Mouse (Mus musculus): Measurements from ENCODE around the gene Selenos.

DNA sequence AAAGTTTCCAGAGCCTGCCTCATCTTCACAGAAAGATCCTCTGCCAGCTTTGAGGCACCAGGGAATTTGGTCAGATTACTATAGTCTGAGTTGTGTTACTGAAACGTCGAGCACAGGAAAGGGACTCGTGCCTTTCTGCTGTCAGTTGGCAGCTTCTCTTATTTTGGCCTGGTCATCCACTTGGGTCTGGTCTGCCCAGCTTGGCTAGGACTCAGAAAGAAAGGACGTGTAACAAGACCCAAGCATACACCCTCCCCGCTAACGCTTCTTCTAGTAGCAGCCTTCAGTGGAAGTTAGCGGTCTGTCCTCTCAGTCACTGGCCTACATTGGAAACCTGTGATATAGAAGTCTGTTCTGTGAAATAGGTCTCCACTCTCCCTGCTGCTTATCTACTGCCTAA lies 5.1 kb downstream of the Selenos start:
- TF ChIP-seq POLR2A (IDR thresholded peaks at IDR 0.05; ENCODE audit: control insufficient read depth, extremely low read depth, insufficient read depth, low read length, poor library complexity): no peak
- TF ChIP-seq CTCF (IDR thresholded peaks at IDR 0.05; ENCODE audit: borderline replicate concordance, control insufficient read depth, extremely low read depth, insufficient read depth, low read length, poor library complexity): no peak

All from thymus, adult 2 months (tissue).